Mouse (Mus musculus) midbrain, embryonic 12.5 days (tissue): Measurements from ENCODE around the gene Odf3. TPM values are rescaled to one million over a fixed set of nuclear protein-coding genes. Genes with fewer than 3 reads are reported as not detected.

Experiments used
- ATAC-seq: fragments of 200-750 bp; cut with Nextera tagmentation; 2 replicates; pipeline ENCODE4 v1.8.0; 2017; ENCODE audit warnings: low read depth, moderate TSS enrichment, moderate library complexity; ENCODE audit not compliant: low FRiP score
- H3K27ac ChIP-seq: fragments of 300-500 bp; sonication (generic); replicated peaks from 2 replicates; pipeline ENCODE4 v1.5.1; 2016; ENCODE audit warnings: mild to moderate bottlenecking
- H3K27me3 ChIP-seq: fragments of 300-500 bp; sonication (generic); 2 replicates; pipeline ENCODE4 v1.6.1; 2016; ENCODE audit warnings: mild to moderate bottlenecking
- H3K36me3 ChIP-seq: fragments of 300-500 bp; sonication (generic); 2 replicates; pipeline ENCODE4 v1.6.1; 2016
- H3K4me1 ChIP-seq: fragments of 300-500 bp; sonication (generic); 2 replicates; pipeline ENCODE4 v1.6.1; 2016
- H3K4me2 ChIP-seq: fragments of 300-500 bp; sonication (generic); replicated peaks from 2 replicates; pipeline ENCODE4 v1.6.1; 2016; ENCODE audit warnings: mild to moderate bottlenecking, moderate library complexity
- H3K4me3 ChIP-seq: fragments of 300-500 bp; sonication (generic); 2 replicates; pipeline ENCODE4 v1.5.1; 2016; ENCODE audit warnings: mild to moderate bottlenecking
- H3K9ac ChIP-seq: fragments of 300-500 bp; sonication (generic); replicated peaks from 2 replicates; pipeline ENCODE4 v1.6.1; 2016; ENCODE audit warnings: mild to moderate bottlenecking, moderate library complexity
- H3K9me3 ChIP-seq: fragments of 300-500 bp; sonication (generic); 2 replicates; pipeline ENCODE4 v1.6.1; 2016; ENCODE audit warnings: mild to moderate bottlenecking
- WGBS: fragments of 180-500 bp; shearing (Covaris S2); methylation state at CpG from one replicate; pipeline ENCODE4 v1.1.7; 2016; 5-methylcytosine and 5-hydroxymethylcytosine counted together
- polyA plus RNA-seq: library from polyadenylated mRNA; unstranded; fragments of >200 nt; fragmentation: Nextera tagmentation; extraction: Ambion mirVana; gene quantifications from 2 replicates; pipeline ENCODE4 v1.2.1, GENCODE M21; 2016

Gene Odf3
- polyA plus RNA-seq, 1 experiment from 2014 or later, result not detected

GRCm38 (mm10) chr7:140828171-140828881, 19.3 kb upstream of the Odf3 start:
- Histone ChIP-seq H3K36me3 (no peaks in the 10 kb centered on the region), H3K4me1 (no peaks in the 10 kb centered on the region), H3K4me3 (no peak overlapping the region), H3K4me2 (no peak overlapping the region), H3K27ac (no peak overlapping the region), H3K9me3 (no peaks in the 10 kb centered on the region), H3K9ac (no peak overlapping the region), H3K27me3 (no peaks in the 10 kb centered on the region; the same call in 1 of the 2 replicates)
- no peak for ATAC-seq
- 51% methylated on average over 8 of the region's 8 CpGs for WGBS

- Histone ChIP-seq H3K9me3 (no peaks in the 10 kb centered on the region), H3K27ac (no peak overlapping the region), H3K4me3 (no peak overlapping the region), H3K4me1 (no peaks in the 10 kb centered on the region), H3K9ac (no peak overlapping the region), H3K36me3 (no peaks in the 10 kb centered on the region), H3K27me3 (0 out of 2 replicates have a peak, but pooled peaks cover 6% of the 10 kb centered on the region), H3K4me2 (no peak overlapping the region)
- 80% methylated on average over 6 of the region's 6 CpGs for WGBS
- ATAC-seq, result no peak
These were observed 16.2 kb upstream of the Odf3 start for GRCm38 (mm10) chr7:140831447-140831846.

GRCm38 (mm10) chr7:140833341-140833740, 14.3 kb upstream of the Odf3 start:
- WGBS, result 80% methylated on average over 4 of the region's 4 CpGs
- H3K9ac ChIP-seq, result no peak overlapping the region
- no peak for ATAC-seq

GRCm38 (mm10) chr7:140834968-140835757, 12.4 kb upstream of the Odf3 start, which contains the start of gene Urah:
Gene Urah, plus strand, starts transcription at chr7:140835018.
- no peaks in the 10 kb centered on the region for H3K36me3 ChIP-seq
- H3K9ac ChIP-seq, result no peak within 1 kb of the TSS
- H3K4me2 ChIP-seq, result no peak within 1 kb of the TSS
- no peaks in the 10 kb centered on the region for H3K4me1 ChIP-seq
- no peak within 1 kb of the TSS for H3K27ac ChIP-seq
- no peak for ATAC-seq
- no peak within 1 kb of the TSS for H3K4me3 ChIP-seq
- 51% methylated on average over 20 of the region's 20 CpGs for WGBS
- H3K9me3 ChIP-seq, result no peaks in the 10 kb centered on the region
- H3K27me3 ChIP-seq, result peaks cover 20% of the 10 kb centered on the region; the same call in 1 of the 2 replicates

More at GRCm38 (mm10) chr7:140833341-140833740, 14.3 kb upstream of the Odf3 start:
- H3K4me3 ChIP-seq, result no peak overlapping the region
- H3K9me3 ChIP-seq, result no peaks in the 10 kb centered on the region
- no peak overlapping the region for H3K27ac ChIP-seq
- H3K4me2 ChIP-seq, result no peak overlapping the region
- H3K27me3 ChIP-seq, result peaks cover 10% of the 10 kb centered on the region; the same call in 1 of the 2 replicates
- H3K4me1 ChIP-seq, result no peaks in the 10 kb centered on the region
- H3K36me3 ChIP-seq, result no peaks in the 10 kb centered on the region

GRCm38 (mm10) chr7:140835758-140836087, 11.9 kb upstream of the Odf3 start:
- WGBS, result 82% methylated on average over 2 of the region's 2 CpGs
- Histone ChIP-seq H3K27ac (no peak overlapping the region), H3K9ac (no peak overlapping the region), H3K27me3 (peaks cover 25% of the 10 kb centered on the region; the same call in 1 of the 2 replicates), H3K4me1 (no peaks in the 10 kb centered on the region), H3K4me2 (no peak overlapping the region), H3K4me3 (no peak overlapping the region), H3K36me3 (no peaks in the 10 kb centered on the region), H3K9me3 (no peaks in the 10 kb centered on the region)
- no peak for ATAC-seq

GRCm38 (mm10) chr7:140836243-140837115, 11.1 kb upstream of the Odf3 start:
- 87% methylated on average over 9 of the region's 9 CpGs for whole genome bisulfite sequencing
- Histone ChIP-seq H3K27me3 (peaks cover 33% of the 10 kb centered on the region; the same call in 1 of the 2 replicates), H3K9me3 (no peaks in the 10 kb centered on the region), H3K4me3 (no peak overlapping the region), H3K4me1 (no peaks in the 10 kb centered on the region), H3K27ac (no peak overlapping the region), H3K9ac (no peak overlapping the region), H3K36me3 (no peaks in the 10 kb centered on the region), H3K4me2 (no peak overlapping the region)
- ATAC-seq, result no peak

GRCm38 (mm10) chr7:140839556-140839955, 8.0 kb upstream of the Odf3 start:
- Histone ChIP-seq H3K9ac (no peak overlapping the region), H3K4me2 (no peak overlapping the region), H3K9me3 (no peaks in the 10 kb centered on the region), H3K36me3 (no peaks in the 10 kb centered on the region), H3K4me3 (no peak overlapping the region), H3K27me3 (peaks cover 61% of the 10 kb centered on the region), H3K4me1 (no peaks in the 10 kb centered on the region), H3K27ac (no peak overlapping the region)
- 68% methylated on average over 5 of the region's 5 CpGs for WGBS
- ATAC-seq, result no peak

- Histone ChIP-seq H3K27me3 (peaks cover 55% of the 10 kb centered on the region), H3K9me3 (no peaks in the 10 kb centered on the region), H3K9ac (no peak overlapping the region), H3K4me2 (no peak overlapping the region), H3K4me3 (no peak overlapping the region), H3K36me3 (no peaks in the 10 kb centered on the region), H3K27ac (no peak overlapping the region), H3K4me1 (no peaks in the 10 kb centered on the region)
- WGBS, result 40% methylated on average over 19 of the region's 19 CpGs
- no peak for ATAC-seq
These were observed 6.6 kb upstream of the Odf3 start for GRCm38 (mm10) chr7:140840750-140841735.

GRCm38 (mm10) chr7:140843806-140844205, 3.8 kb upstream of the Odf3 start:
- H3K36me3 ChIP-seq, result no peaks in the 10 kb centered on the region
- no peaks in the 10 kb centered on the region for H3K9me3 ChIP-seq
- no peak overlapping the region for H3K4me3 ChIP-seq
- no peaks in the 10 kb centered on the region for H3K4me1 ChIP-seq
- WGBS, result 76% methylated on average over 7 of the region's 7 CpGs
- no peak overlapping the region for H3K27ac ChIP-seq
- no peak overlapping the region for H3K9ac ChIP-seq
- no peak overlapping the region for H3K4me2 ChIP-seq
- ATAC-seq, result no peak
- peaks cover 46% of the 10 kb centered on the region for H3K27me3 ChIP-seq

- Histone ChIP-seq H3K4me3 (no peak within 1 kb of the TSS), H3K36me3 (no peaks in the 10 kb centered on the region), H3K9me3 (no peaks in the 10 kb centered on the region), H3K27me3 (peaks cover 42% of the 10 kb centered on the region), H3K4me2 (no peak within 1 kb of the TSS), H3K27ac (no peak within 1 kb of the TSS), H3K9ac (no peak within 1 kb of the TSS), H3K4me1 (no peaks in the 10 kb centered on the region)
- peak; percentile 78 for ATAC-seq
- 30% methylated on average over 14 of the region's 14 CpGs for WGBS
These were observed 2.5 kb upstream of the Odf3 start, which contains the start of gene Scgb1c1 for GRCm38 (mm10) chr7:140844905-140845665. Gene Scgb1c1, plus strand, starts transcription at chr7:140845547.
